ENCODE assay signal across 7 mouse cellular contexts in the genomic region with DNA sequence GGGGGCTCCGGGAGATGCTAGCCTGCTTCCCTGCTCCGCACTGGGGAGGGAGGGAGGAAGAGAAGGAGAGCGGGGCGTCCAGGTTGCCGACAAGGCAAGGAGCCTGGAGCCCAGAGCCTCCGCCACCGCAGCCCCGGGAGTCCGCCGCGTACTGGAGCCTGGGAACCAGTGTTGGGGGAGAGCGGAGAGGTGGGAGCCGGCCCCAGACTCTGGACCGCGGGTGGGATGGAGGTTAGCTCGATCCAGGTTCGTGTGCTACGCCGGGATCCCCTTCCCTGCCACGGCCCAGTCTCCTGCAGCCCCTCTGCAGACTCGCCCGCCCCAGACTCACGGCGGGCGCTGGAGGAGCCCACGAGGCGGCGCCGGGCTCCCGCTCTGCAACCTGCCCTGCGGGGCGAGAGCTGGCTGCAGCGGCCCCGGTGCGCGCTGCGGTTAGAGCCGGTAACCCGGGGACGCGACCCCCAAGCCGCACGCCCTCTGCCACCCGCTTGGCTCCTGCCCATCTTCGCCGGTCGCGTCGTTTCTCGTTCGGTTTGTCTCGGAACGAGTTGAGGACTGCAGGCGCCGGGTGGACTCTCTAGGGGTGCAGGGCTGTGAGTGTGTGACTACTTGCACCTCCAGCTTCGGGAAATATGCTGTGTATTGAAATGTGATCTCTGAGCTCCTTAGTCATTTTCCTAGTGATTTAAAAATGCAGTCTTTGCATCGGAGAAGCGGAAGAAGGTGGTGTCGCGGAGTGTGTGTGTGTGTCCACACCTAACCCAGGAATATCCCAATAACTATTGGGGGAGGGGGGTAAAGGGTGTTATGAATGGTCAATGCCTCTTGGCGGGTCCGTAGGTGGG. TPM values are rescaled to one million over a fixed set of nuclear protein-coding genes. Genes with fewer than 3 reads are reported as not detected.
DNase-seq lines count a peak whose midpoint lies in the region; ATAC-seq lines count a peak whose summit lies in the region.

No protein-coding gene starts in this region.

- no peaks in the 10 kb centered on the region for H3K9me3 ChIP-seq in embryonic facial prominence, embryonic 11.5 days (replicated peaks; ENCODE audit: control insufficient read depth, low read length)
- H3K9me3 ChIP-seq in stomach, embryonic 14.5 days (ENCODE audit: control insufficient read depth, low read depth, low read length): no peaks in the 10 kb centered on the region

- H3K4me2 ChIP-seq in embryonic facial prominence, embryonic 11.5 days (ENCODE audit: low read depth, low read length): peak overlapping the region; percentile 91
- H3K4me2 ChIP-seq in stomach, embryonic 14.5 days (replicated peaks; ENCODE audit: low read depth, low read length): peak overlapping the region; percentile 97

- under 1% methylated on average over 62 of the region's 62 CpGs for WGBS in embryonic facial prominence, embryonic 11.5 days
- under 1% methylated on average over 60 of the region's 62 CpGs for WGBS in stomach, embryonic 14.5 days

- peak overlapping the region; percentile 61 for H3K4me3 ChIP-seq in embryonic facial prominence, embryonic 11.5 days (ENCODE audit: low read depth, low read length)
- H3K4me3 ChIP-seq in stomach, embryonic 14.5 days (ENCODE audit: low read depth, low read length): peak overlapping the region; percentile 55

- intact Hi-C loops in heart, postnatal 36 days (cut with DNase I): loop anchor here (1.0 kb wide), 1 partner anchor 344 kb away; no protein-coding TSS in a partner anchor

- ATAC-seq in embryonic facial prominence, embryonic 11.5 days (replicated peaks; ENCODE audit: insufficient number of reproducible peaks, low FRiP score, low TSS enrichment, low read depth): peak; percentile 50
- peak; percentile 18; the same call in 1 of the 2 replicates for ATAC-seq in megakaryocyte progenitor cell, adult 5-6 weeks (replicated peaks; ENCODE audit: poor library complexity)
- ATAC-seq in stomach, embryonic 14.5 days (ENCODE audit: insufficient number of reproducible peaks, insufficient read depth, low FRiP score, low read depth): peak; percentile 59

- H3K27ac ChIP-seq in embryonic facial prominence, embryonic 11.5 days (replicated peaks; ENCODE audit: low read depth, low read length): peak overlapping the region; percentile 62
- peak overlapping the region; percentile 86 for H3K27ac ChIP-seq in stomach, embryonic 14.5 days (ENCODE audit: low read length)

- H3K27me3 ChIP-seq in embryonic facial prominence, embryonic 11.5 days (ENCODE audit: control insufficient read depth, insufficient read depth, low read length): no peaks in the 10 kb centered on the region
- no peaks in the 10 kb centered on the region for H3K27me3 ChIP-seq in stomach, embryonic 14.5 days (ENCODE audit: control insufficient read depth, insufficient read depth, low read length)

- peak; percentile 29 for DNase-seq in ES-CJ7 (ENCODE audit: low read depth, low spot score)
- peak; percentile 76 for DNase-seq in Muller cell, postnatal 12 days (ENCODE audit: inconsistent ontology term)
- peak; percentile 80 for DNase-seq in embryonic facial prominence, embryonic 11.5 days (ENCODE audit: low spot score)
- DNase-seq in heart, postnatal 36 days: peak; percentile 13 to 39
- DNase-seq in layer of hippocampus, postnatal 10 days (ENCODE audit: low spot score in 2 of 2): peak; percentile 66 to 73

- H3K4me1 ChIP-seq in embryonic facial prominence, embryonic 11.5 days (ENCODE audit: control insufficient read depth, insufficient read depth, low read length): no peaks in the 10 kb centered on the region
- peaks cover 11% of the 10 kb centered on the region; the same call in 1 of the 2 replicates for H3K4me1 ChIP-seq in stomach, embryonic 14.5 days (ENCODE audit: control insufficient read depth, insufficient read depth, low read length)

- peak overlapping the region; percentile 87 for H3K9ac ChIP-seq in embryonic facial prominence, embryonic 11.5 days (replicated peaks; ENCODE audit: low read length)
- H3K9ac ChIP-seq in stomach, embryonic 14.5 days (replicated peaks; ENCODE audit: low read depth, low read length): peak overlapping the region; percentile 70

- no peaks in the 10 kb centered on the region for H3K36me3 ChIP-seq in embryonic facial prominence, embryonic 11.5 days (replicated peaks; ENCODE audit: control insufficient read depth, insufficient read depth, low read depth, low read length)
- H3K36me3 ChIP-seq in stomach, embryonic 14.5 days (ENCODE audit: control insufficient read depth, insufficient read depth, low read length): no peaks in the 10 kb centered on the region

RNA-seq across cellular contexts. Expression of gene Tenm4, which starts 39.7 kb away (rescaled TPM):
- polyA plus RNA-seq in embryonic facial prominence, embryonic 11.5 days (2014; fragmentation: Nextera tagmentation; extraction: Ambion mirVana): 28.1 and 28.9 TPM in 2 replicates
- under 1 TPM; 0.36 to 0.81 TPM for total RNA-seq in heart, postnatal 36 days (2021)
- total RNA-seq in layer of hippocampus, postnatal 10 days (2021): 100 to 1,000 TPM; 130 to 149 TPM
- total RNA-seq in megakaryocyte progenitor cell, adult 5-6 weeks (2015): not detected in 2 replicates
- total RNA-seq in megakaryocyte progenitor cell, adult 5-6 weeks (2017): not detected in 2 replicates
- polyA plus RNA-seq in stomach, embryonic 14.5 days (2014; fragmentation: Nextera tagmentation; extraction: Ambion mirVana): 28.8 and 33.3 TPM in 2 replicates

Comparison
In these comparisons a context has a peak if more than half of its experiments do, and no peak if none do; other contexts are left out.
1. Peak in every context shown above with its lines: DNase-seq, ATAC-seq, H3K4me3 ChIP-seq and H3K27ac ChIP-seq.
2. DNase-seq: peak in every context shown above with its lines; median percentile 80 in embryonic facial prominence, embryonic 11.5 days; 76 in Muller cell, postnatal 12 days; 70 in layer of hippocampus, postnatal 10 days; 29 in ES-CJ7; 26 in heart, postnatal 36 days.
3. RNA of gene Tenm4, which starts 39.7 kb away (total RNA-seq): 130 to 149 TPM in layer of hippocampus, postnatal 10 days; 0.36 to 0.81 TPM in heart, postnatal 36 days and not detected in megakaryocyte progenitor cell, adult 5-6 weeks; every median in the first group is over 10 times any median in the second.